Mouse (Mus musculus) liver, embryonic 13.5 days (tissue): ENCODE data around the gene Gm5591. TPM values are rescaled to one million over a fixed set of nuclear protein-coding genes. Genes with fewer than 3 reads are reported as not detected.
"Not testable (repeated sequence)": the region's sequence is repeated elsewhere in the genome, so short reads cannot be mapped to it uniquely, and the experiment has no call there.

Source experiments
- ATAC-seq: fragments of 200-750 bp; cut with Nextera tagmentation; 2 replicates; pipeline ENCODE4 v1.8.0; 2017; ENCODE audit warnings: low read depth, mild to moderate bottlenecking, moderate number of reproducible peaks, moderate library complexity
- DNase-seq: peaks from one replicate; pipeline ENCODE4 v3.0.0; 2022
- H3K27ac ChIP-seq: fragments of 300-500 bp; sonication (generic); 2 replicates; pipeline ENCODE4 v1.5.1; 2015; ENCODE audit warnings: moderate library complexity, mild to moderate bottlenecking, inconsistent platforms
- H3K27me3 ChIP-seq: fragments of 300-500 bp; sonication (generic); 2 replicates; pipeline ENCODE4 v1.6.1; 2015; ENCODE audit warnings: mild to moderate bottlenecking, inconsistent platforms
- H3K36me3 ChIP-seq: fragments of 300-500 bp; sonication (generic); 2 replicates; pipeline ENCODE4 v1.6.1; 2015; ENCODE audit warnings: mild to moderate bottlenecking, inconsistent platforms
- H3K4me1 ChIP-seq: fragments of 300-500 bp; sonication (generic); replicated peaks from 2 replicates; pipeline ENCODE4 v1.6.1; 2015; ENCODE audit warnings: inconsistent platforms
- H3K4me2 ChIP-seq: fragments of 300-500 bp; sonication (generic); 2 replicates; pipeline ENCODE4 v1.6.1; 2015; ENCODE audit warnings: inconsistent platforms, mild to moderate bottlenecking, moderate library complexity
- H3K4me3 ChIP-seq: fragments of 300-500 bp; sonication (generic); replicated peaks from 2 replicates; pipeline ENCODE4 v1.5.1; 2015; ENCODE audit warnings: mild to moderate bottlenecking, inconsistent platforms
- H3K9ac ChIP-seq: fragments of 300-500 bp; sonication (generic); 2 replicates; pipeline ENCODE4 v1.6.1; 2015; ENCODE audit warnings: mild to moderate bottlenecking, inconsistent platforms
- H3K9me3 ChIP-seq: fragments of 300-500 bp; sonication (generic); replicated peaks from 2 replicates; pipeline ENCODE4 v1.6.1; 2016; ENCODE audit warnings: inconsistent platforms
- WGBS: fragments of 180-500 bp; shearing (Covaris S2); methylation state at CpG from one replicate; pipeline ENCODE4 v1.1.7; 2015; ENCODE audit not compliant: insufficient replicate concordance; 5-methylcytosine and 5-hydroxymethylcytosine counted together
- polyA plus RNA-seq: library from polyadenylated mRNA; unstranded; fragments of >200 nt; fragmentation: Nextera tagmentation; extraction: Ambion mirVana; gene quantifications from 2 replicates; pipeline ENCODE4 v1.2.1, GENCODE M21; 2015

Gene Gm5591
- not detected in 2 replicates for polyA plus RNA-seq

DNA sequence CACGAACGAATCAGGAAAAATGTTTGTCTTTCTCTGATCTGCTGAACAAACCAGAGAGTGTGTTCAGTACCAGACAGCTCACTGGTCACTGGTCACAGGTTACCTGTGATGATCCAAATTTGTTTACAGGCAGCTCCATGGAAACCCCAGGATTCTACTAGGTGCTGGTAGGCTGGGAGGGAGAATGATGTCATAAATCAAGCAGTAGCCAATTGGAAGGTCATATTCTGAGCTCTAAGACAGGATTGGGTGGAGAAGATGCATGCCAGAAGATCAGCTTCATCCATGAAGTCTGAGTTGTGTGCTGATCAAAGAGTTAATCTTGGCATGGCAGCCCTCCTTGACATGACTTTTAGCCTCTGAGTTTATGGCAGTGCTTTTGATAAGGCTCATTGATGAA is at the start of gene Gm5591:
Gm5591 (minus strand) TSS at position 101 of the 400 bp plus-strand sequence.
- H3K4me1 ChIP-seq, H3K9me3 ChIP-seq, H3K27ac ChIP-seq, H3K4me3 ChIP-seq, H3K4me2 ChIP-seq, H3K36me3 ChIP-seq, DNase-seq, H3K27me3 ChIP-seq, H3K9ac ChIP-seq, ATAC-seq: not testable (repeated sequence)
- 35% methylated on average over 2 of the region's 2 CpGs for WGBS

DNA sequence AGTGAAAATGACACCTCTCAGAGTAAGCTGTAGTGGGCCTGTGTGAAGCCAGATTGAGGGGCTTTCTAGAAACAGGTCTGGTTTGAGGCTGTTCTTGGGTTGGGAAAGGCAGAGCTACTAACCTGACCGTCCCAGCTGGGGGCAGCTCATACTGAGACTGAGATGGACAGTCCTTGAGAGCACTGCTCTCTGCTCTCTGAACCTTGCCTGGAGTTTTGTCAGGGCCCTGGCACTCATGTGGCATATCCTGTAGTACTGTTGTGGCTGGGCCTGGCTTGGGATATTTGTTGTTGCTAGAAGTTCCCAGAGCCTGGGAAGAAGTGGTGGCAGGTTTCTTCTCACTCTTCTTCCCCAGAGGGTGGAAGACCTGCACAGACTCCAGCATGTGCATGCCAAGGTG is 39.5 kb downstream of the Gm5591 start:
- not testable (repeated sequence) for H3K4me3 ChIP-seq, H3K4me2 ChIP-seq, DNase-seq, H3K36me3 ChIP-seq, ATAC-seq, H3K27me3 ChIP-seq, H3K4me1 ChIP-seq, H3K27ac ChIP-seq, H3K9me3 ChIP-seq, H3K9ac ChIP-seq
- WGBS = 44% methylated on average over 1 of the region's 1 CpGs
